Mouse (Mus musculus): ENCODE data around the gene Ets1. TPM values are rescaled to one million over a fixed set of nuclear protein-coding genes. Genes with fewer than 3 reads are reported as not detected.

The Ets1 gene
- total and polyA plus RNA-seq, 3 experiments, result 10.0 to 23.5 (median 19.8) TPM

DNA sequence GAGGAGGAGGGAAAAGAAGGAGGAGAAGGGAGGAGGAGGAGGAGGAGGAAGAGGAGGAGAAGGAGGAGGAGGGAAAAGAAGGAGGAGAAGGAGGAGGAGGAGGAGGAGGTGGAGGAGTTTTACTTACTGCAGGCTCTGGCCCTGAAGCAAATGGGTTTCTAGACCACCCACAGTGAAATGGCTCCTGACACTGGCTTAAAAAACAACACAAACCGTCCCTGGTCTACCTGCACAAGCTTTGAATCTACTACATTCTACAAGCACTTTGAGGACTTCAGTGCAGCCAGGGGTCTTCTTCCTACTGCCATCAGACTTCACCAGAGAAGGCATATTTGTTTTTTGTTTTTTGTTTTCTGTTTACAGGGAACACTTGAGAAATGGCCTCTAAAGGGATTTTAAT, 42.2 kb upstream of the Ets1 start:
- H3K9me3 ChIP-seq (replicated peaks; ENCODE audit: low read length), result no peaks in the 10 kb centered on the region
- H3K36me3 ChIP-seq (replicated peaks in 1 of 2; ENCODE audit: control insufficient read depth in 1 of 2, insufficient read depth in 1 of 2, low read length in 1 of 2), result no peaks in the 10 kb centered on the region
- no peak overlapping the region for H3K9ac ChIP-seq (ENCODE audit: insufficient read depth, low read depth)
- no peak overlapping the region for H3K27ac ChIP-seq (ENCODE audit: insufficient read depth, low read depth)
- in situ Hi-C loops (cut with MboI; ENCODE audit: low pct_ligation_motif_present, low pct_unique_long_range_greater_than_20kb, low sequenced_read_pairs), result loop anchor here (5.0 to 10.0 kb wide), 2 partner anchors 141 to 348 kb away; no protein-coding TSS in a partner anchor
- no peaks in the 10 kb centered on the region for H3K79me2 ChIP-seq (replicated peaks; ENCODE audit: control insufficient read depth, extremely low read depth, insufficient read depth, poor library complexity, severe bottlenecking)
- TF ChIP-seq TBP (conservative IDR thresholded peaks at IDR 0.05; ENCODE audit: low read depth, low read length), result no peak
- TF ChIP-seq GABPA (IDR thresholded peaks at IDR 0.05; ENCODE audit: insufficient replicate concordance, low read depth, low read length), result no peak
- TF ChIP-seq UBTF (IDR thresholded peaks at IDR 0.05; ENCODE audit: low read depth, low read length), result no peak
- TF ChIP-seq POLR2A (IDR thresholded peaks at IDR 0.05; ENCODE audit: low read depth, low read length), result no peak
- no peak for TF ChIP-seq CHD1 (IDR thresholded peaks at IDR 0.05; ENCODE audit: low read depth, low read length)
- TF ChIP-seq RCOR1 (conservative IDR thresholded peaks at IDR 0.05; ENCODE audit: low read depth, low read length), result no peak
- TF ChIP-seq ZMIZ1 (IDR thresholded peaks at IDR 0.05; ENCODE audit: low read depth, low read length), result no peak
- TF ChIP-seq KAT2A (IDR thresholded peaks at IDR 0.05; ENCODE audit: insufficient replicate concordance, low read length), result no peak
- no peak for TF ChIP-seq SIN3A (IDR thresholded peaks at IDR 0.05; ENCODE audit: low read length)
- TF ChIP-seq ZC3H11A (IDR thresholded peaks at IDR 0.05; ENCODE audit: low read depth, low read length), result no peak
- no peak for TF ChIP-seq CHD2 (IDR thresholded peaks at IDR 0.05; ENCODE audit: low read length)
- no peak for TF ChIP-seq ETS1 (conservative IDR thresholded peaks at IDR 0.05; ENCODE audit: low read depth, low read length)
- TF ChIP-seq MXI1 (IDR thresholded peaks at IDR 0.05; ENCODE audit: low read depth, low read length), result no peak
- TF ChIP-seq MAZ (IDR thresholded peaks at IDR 0.05; ENCODE audit: low read depth, low read length), result no peak
- TF ChIP-seq SMC3 (IDR thresholded peaks at IDR 0.05; ENCODE audit: low read depth, low read length), result no peak
- no peak for TF ChIP-seq BHLHE40 (IDR thresholded peaks at IDR 0.05; ENCODE audit: low read depth, low read length)
- TF ChIP-seq MAFK (IDR thresholded peaks at IDR 0.05; ENCODE audit: insufficient replicate concordance, low read length), result no peak
- no peak for TF ChIP-seq IRF4 (IDR thresholded peaks at IDR 0.05; ENCODE audit: low read depth, low read length)
- TF ChIP-seq USF2 (conservative IDR thresholded peaks at IDR 0.05; ENCODE audit: low read depth, low read length), result no peak
- TF ChIP-seq POLR2AphosphoS2 (IDR thresholded peaks at IDR 0.05; ENCODE audit: low read depth, low read length), result no peak
- no peak overlapping the region for H3K4me3 ChIP-seq (replicated peaks in 1 of 3; ENCODE audit: low read depth in 2 of 3, low read length in 2 of 3, poor library complexity in 1 of 3)
- H3K4me1 ChIP-seq (ENCODE audit: control insufficient read depth in 1 of 2, insufficient read depth in 2 of 2), result peaks cover 6 to 43% of the 10 kb centered on the region in 2 experiments; a peak in 3 of 4 replicates
- H3K4me2 ChIP-seq (ENCODE audit: insufficient read depth, low read depth, poor library complexity, severe bottlenecking), result no peak overlapping the region
- no peak for DNase-seq (ENCODE audit: extremely low read depth)
- H3K27me3 ChIP-seq (replicated peaks), result peaks cover 2% of the 10 kb centered on the region
- dilution Hi-C loops (cut with MboI; ENCODE audit: extremely low pct_ligation_motif_present, extremely low pct_unique_long_range_greater_than_20kb, low sequenced_read_pairs), result no loop called here

DNA sequence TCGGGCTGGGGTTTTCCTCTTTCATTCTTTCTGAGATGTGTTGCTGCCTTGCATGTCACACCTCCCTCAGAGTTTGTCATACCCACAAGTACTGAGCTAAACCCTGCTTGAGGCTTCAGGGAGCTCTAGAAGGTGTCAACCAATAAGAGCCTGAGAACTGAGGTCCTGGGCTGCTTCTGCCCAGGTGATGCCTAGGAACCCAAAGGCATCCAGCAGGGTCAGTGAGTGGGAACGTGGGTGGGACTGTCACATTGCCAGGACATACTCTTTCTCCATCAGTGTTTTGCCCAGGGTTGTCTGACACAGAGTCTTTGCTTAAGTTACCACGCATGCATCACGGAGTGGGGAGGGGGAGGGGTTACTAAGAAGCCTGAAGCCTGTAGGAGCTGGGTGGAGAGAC, 41.7 kb upstream of the Ets1 start:
- Histone ChIP-seq H3K4me3 (replicated peaks in 1 of 3; ENCODE audit: low read depth in 2 of 3, low read length in 2 of 3, poor library complexity in 1 of 3) (no peak overlapping the region), H3K4me2 (ENCODE audit: insufficient read depth, low read depth, poor library complexity, severe bottlenecking) (no peak overlapping the region), H3K27ac (ENCODE audit: insufficient read depth, low read depth) (no peak overlapping the region), H3K4me1 (ENCODE audit: control insufficient read depth in 1 of 2, insufficient read depth in 2 of 2) (peaks cover 6 to 43% of the 10 kb centered on the region in 2 experiments; a peak in 3 of 4 replicates), H3K9me3 (replicated peaks; ENCODE audit: low read length) (no peaks in the 10 kb centered on the region), H3K79me2 (replicated peaks; ENCODE audit: control insufficient read depth, extremely low read depth, insufficient read depth, poor library complexity, severe bottlenecking) (no peaks in the 10 kb centered on the region), H3K36me3 (replicated peaks in 1 of 2; ENCODE audit: control insufficient read depth in 1 of 2, insufficient read depth in 1 of 2, low read length in 1 of 2) (no peaks in the 10 kb centered on the region), H3K9ac (ENCODE audit: insufficient read depth, low read depth) (no peak overlapping the region), H3K27me3 (replicated peaks) (peaks cover 2% of the 10 kb centered on the region)
- dilution Hi-C loops (cut with MboI; ENCODE audit: extremely low pct_ligation_motif_present, extremely low pct_unique_long_range_greater_than_20kb, low sequenced_read_pairs) (no loop called here), in situ Hi-C loops (cut with MboI; ENCODE audit: low pct_ligation_motif_present, low pct_unique_long_range_greater_than_20kb, low sequenced_read_pairs) (loop anchor here (5.0 to 10.0 kb wide), 2 partner anchors 140 to 348 kb away; no protein-coding TSS in a partner anchor)
- DNase-seq (ENCODE audit: extremely low read depth), result no peak
- TF ChIP-seq HCFC1 (IDR thresholded peaks at IDR 0.05; ENCODE audit: low read depth, low read length) (no peak), RAD21 (IDR thresholded peaks at IDR 0.05; ENCODE audit: low read depth, low read length) (no peak), USF2 (conservative IDR thresholded peaks at IDR 0.05; ENCODE audit: low read depth, low read length) (no peak), BHLHE40 (IDR thresholded peaks at IDR 0.05; ENCODE audit: low read depth, low read length) (no peak), KAT2A (IDR thresholded peaks at IDR 0.05; ENCODE audit: insufficient replicate concordance, low read length) (no peak), TCF12 (IDR thresholded peaks at IDR 0.05; ENCODE audit: low read depth, low read length) (no peak), MYC (IDR thresholded peaks at IDR 0.05; ENCODE audit: low read depth, low read length) (no peak), NELFE (IDR thresholded peaks at IDR 0.05; ENCODE audit: low read depth, low read length) (no peak), UBTF (IDR thresholded peaks at IDR 0.05; ENCODE audit: low read depth, low read length) (no peak), ELF1 (IDR thresholded peaks at IDR 0.05; ENCODE audit: low read depth, low read length) (no peak), JUN (IDR thresholded peaks at IDR 0.05; ENCODE audit: insufficient read depth, low read depth, low read length) (no peak), ZNF384 (IDR thresholded peaks at IDR 0.05; ENCODE audit: low read depth, low read length) (no peak), ZMIZ1 (IDR thresholded peaks at IDR 0.05; ENCODE audit: low read depth, low read length) (no peak), ETS1 (conservative IDR thresholded peaks at IDR 0.05; ENCODE audit: low read depth, low read length) (no peak), JUND (conservative IDR thresholded peaks at IDR 0.05; ENCODE audit: low read depth, low read length) (no peak), POLR2A (IDR thresholded peaks at IDR 0.05; ENCODE audit: low read depth, low read length) (no peak), CHD2 (IDR thresholded peaks at IDR 0.05; ENCODE audit: low read length) (no peak), MXI1 (IDR thresholded peaks at IDR 0.05; ENCODE audit: low read depth, low read length) (no peak), CHD1 (IDR thresholded peaks at IDR 0.05; ENCODE audit: low read depth, low read length) (no peak)

Data from CH12.LX (cell line).